Mouse (Mus musculus) left cerebral cortex, adult 8-10 months (tissue): ENCODE data around the gene Rasgrp3. TPM values are rescaled to one million over a fixed set of nuclear protein-coding genes. Genes with fewer than 3 reads are reported as not detected.
"Not testable (repeated sequence)": the region's sequence is repeated elsewhere in the genome, so short reads cannot be mapped to it uniquely, and the experiment has no call there.

Experiments used
- DNase-seq, 2 experiments: peaks; one replicate each; pipeline ENCODE4 v3.0.0; 2022; ENCODE audit warnings: low spot score in 2 of 2
- total RNA-seq, 4 experiments: library from RNA; stranded (reverse); gene quantifications; 2 replicates each; pipeline ENCODE4 v1.2.4; 2022

Gene Rasgrp3
- 10 to 100 TPM; 13.3 to 23.8 (median 18.6) TPM for total RNA-seq

DNA sequence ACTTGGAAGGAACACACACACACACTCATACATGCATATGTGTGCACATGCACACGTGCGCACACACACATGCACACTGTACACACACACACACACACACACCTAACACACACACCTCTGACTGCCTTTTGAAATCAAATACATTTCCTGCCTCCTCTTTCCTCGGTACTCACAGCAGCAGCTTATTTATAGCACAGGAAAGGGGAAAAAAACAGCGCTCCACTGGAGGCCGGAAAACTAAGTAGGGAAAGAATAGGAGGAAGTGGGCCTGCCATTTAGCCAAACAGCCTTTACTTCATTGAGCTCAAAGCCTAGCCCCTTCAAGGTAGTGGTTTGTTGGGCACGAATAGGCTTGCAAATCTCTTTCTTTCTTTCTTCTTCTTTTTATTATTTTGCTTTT is at the start of gene Rasgrp3:
Rasgrp3 (plus strand) TSS at position 298 of the 400 bp plus-strand sequence.
- DNase-seq, result no peak

- no peak for DNase-seq
Observed at GRCm38 (mm10) chr17:75388402-75388801, 47.3 kb upstream of the Rasgrp3 start.

- DNase-seq, result no peak
Observed at GRCm38 (mm10) chr17:75390142-75390541, 45.6 kb upstream of the Rasgrp3 start.

GRCm38 (mm10) chr17:75391429-75392192 is 44.1 kb upstream of the Rasgrp3 start:
- no peak for DNase-seq

DNA sequence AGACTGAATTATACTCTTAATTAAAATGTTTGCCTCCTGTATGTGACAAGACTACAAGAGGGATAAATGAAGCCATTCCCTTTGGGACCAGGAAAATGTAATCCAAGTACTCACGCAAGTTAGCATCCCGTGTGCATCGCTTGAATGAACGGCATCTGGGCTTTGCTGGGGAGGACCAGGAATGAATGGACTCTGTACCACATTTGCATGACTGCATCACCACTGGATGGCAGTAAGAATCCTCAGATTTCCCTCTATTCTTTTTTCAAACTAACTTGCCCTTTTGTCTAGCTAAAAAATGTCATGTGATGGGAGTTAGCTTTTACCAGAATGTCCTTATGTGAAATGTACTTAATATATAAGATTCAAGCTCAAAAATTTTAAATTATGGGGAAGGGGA is 29.3 kb upstream of the Rasgrp3 start:
- DNase-seq, result no peak

GRCm38 (mm10) chr17:75416861-75417260 is 18.8 kb upstream of the Rasgrp3 start:
- DNase-seq, result no peak

- no peak for DNase-seq
Observed at GRCm38 (mm10) chr17:75434152-75434551, 1.5 kb upstream of the Rasgrp3 start.

GRCm38 (mm10) chr17:75434871-75435270 is 825 bp upstream of the Rasgrp3 start:
- DNase-seq, result no peak

GRCm38 (mm10) chr17:75436095-75436494 is 399 bp downstream of the Rasgrp3 start:
- DNase-seq, result no peak

DNA sequence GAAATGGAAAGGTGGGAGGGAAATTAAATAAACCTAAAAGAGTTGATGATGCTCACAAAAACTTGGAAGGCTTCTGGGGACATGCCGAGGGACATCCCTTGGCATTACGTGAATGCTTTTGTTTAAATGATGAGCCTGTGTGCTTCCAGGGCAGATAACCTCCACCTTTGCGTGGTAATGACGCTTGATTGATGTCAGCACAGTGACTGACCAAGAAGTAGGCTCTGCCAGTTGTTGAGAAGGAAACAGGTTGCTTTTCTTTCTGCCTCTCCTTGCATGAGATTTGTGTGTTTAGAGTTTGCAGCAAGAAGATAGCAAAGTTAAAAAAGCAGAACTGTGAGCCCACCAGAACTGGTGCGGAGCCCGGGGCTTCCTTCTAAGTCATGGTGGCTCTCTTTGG is 1.1 kb downstream of the Rasgrp3 start:
- no peak for DNase-seq

- no peak for DNase-seq
Observed at GRCm38 (mm10) chr17:75437239-75437750, 1.6 kb downstream of the Rasgrp3 start.

GRCm38 (mm10) chr17:75438162-75438561 is 2.5 kb downstream of the Rasgrp3 start:
- no peak for DNase-seq

- DNase-seq, result no peak
Observed at GRCm38 (mm10) chr17:75439062-75439461, 3.4 kb downstream of the Rasgrp3 start.

- DNase-seq, result no peak
Observed at GRCm38 (mm10) chr17:75440619-75441018, 4.9 kb downstream of the Rasgrp3 start.

DNA sequence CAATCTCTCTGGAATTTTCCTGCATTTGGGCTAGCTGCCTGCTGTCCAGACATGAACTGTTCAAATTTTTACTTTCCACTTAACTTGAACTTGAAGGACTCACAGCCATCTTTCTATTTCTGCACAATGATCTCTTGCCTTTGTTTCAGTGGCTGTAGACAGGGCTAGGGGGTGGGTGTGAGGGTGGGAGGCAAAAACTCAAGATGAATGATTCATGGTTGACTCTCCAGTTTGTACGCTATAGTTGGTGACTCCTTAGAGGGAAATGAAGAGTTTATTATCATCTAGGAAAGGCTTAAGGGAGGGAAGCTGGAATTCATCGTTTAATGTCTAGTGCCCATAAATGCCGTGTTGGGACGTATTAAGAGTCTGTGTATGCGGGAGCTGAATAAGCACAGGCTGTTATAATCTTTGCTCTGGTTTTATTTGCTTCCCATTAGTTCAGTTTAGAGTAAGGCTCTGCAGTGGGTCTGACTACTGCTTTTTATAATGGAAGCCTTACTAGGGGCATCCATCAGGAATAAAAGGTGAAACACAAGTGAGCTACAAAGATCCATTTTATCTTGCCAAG is 5.6 kb downstream of the Rasgrp3 start:
- no peak for DNase-seq

- no peak for DNase-seq
Observed at GRCm38 (mm10) chr17:75442352-75442751, 6.7 kb downstream of the Rasgrp3 start.

DNA sequence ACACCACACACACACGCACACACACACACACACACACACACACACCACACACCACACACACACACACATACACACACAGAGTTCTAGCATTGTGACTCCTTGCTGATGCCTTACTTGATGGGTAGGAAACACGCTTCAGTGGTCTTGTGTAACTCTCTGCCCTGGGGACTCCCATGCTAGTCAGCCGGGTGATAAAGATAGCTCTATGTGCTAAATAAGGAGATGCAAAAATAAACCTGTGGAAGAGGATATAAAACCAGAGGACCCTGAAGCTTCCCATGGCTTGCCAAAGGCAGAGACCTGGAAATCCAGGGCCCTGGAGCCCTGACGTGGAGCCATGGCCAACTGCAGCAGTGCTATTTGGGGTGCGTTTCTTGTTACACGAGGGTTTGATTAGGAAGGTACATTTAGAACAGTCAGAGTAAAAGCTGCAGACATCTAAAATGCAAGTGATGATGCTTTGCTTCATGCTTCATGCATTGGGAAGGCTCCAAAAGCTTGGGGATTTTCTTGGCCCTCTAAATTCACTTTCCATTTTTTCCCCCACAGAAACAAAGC is 7.4 kb downstream of the Rasgrp3 start:
- peak; percentile 25 to 52 for DNase-seq

DNA sequence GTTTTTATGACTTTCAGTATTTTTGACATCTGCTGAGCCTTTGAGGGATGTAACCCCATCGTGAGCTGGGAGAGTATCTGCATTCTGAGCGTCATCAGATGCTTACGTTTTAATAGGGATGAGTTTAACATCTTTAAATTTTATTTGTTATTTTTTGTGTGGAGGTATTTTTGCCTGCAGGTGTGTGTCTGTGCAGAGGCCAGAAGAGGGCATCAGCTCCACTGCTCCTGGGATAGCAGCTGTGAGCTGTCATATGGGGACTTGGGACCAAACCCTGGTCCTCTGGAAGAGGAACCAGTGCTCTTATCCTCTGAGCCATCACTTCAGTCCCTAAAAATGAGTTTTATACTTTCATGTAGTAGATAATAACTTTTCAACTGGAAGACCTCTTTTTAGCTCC is 12.6 kb downstream of the Rasgrp3 start:
- DNase-seq, result no peak

GRCm38 (mm10) chr17:75449022-75449421 is 13.3 kb downstream of the Rasgrp3 start:
- DNase-seq, result no peak

- DNase-seq, result no peak
Observed at GRCm38 (mm10) chr17:75452313-75452712, 16.6 kb downstream of the Rasgrp3 start.

- no peak for DNase-seq
Observed at GRCm38 (mm10) chr17:75453639-75454038, 17.9 kb downstream of the Rasgrp3 start.

GRCm38 (mm10) chr17:75456096-75456495 is 20.4 kb downstream of the Rasgrp3 start:
- DNase-seq, result not testable (repeated sequence)

DNA sequence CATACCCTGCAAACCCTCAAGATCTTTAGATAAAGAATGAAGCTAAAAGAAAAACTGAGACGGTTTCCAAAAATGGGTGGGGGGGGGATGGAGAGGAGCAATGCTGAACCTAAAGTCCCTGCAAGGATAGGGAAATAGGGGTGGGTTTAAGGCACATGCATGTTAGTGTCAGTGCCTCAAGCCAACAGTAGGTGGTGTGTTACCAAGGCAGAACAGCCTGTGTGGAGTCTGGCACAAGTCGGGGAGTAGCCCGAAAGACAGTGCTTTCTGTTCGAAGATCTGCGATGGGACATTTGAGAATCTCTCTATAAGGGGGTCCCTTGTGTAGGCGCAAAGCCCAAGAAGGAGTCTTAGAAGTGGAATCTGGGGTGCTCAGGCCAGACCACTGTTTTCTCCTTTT is 24.9 kb downstream of the Rasgrp3 start:
- DNase-seq, result no peak
